Mouse (Mus musculus) lung, postnatal 0 days (tissue): ENCODE measurements around the gene Bglap.
"Not testable (repeated sequence)": the region's sequence is repeated elsewhere in the genome, so short reads cannot be mapped to it uniquely, and the experiment has no call there.

Experiments
- CTCF ChIP-seq: IDR thresholded peaks from 2 replicates; pipeline ENCODE4 v1.5.1; 2016; ENCODE audit warnings: antibody characterized with exemption, mild to moderate bottlenecking
- EP300 ChIP-seq: IDR thresholded peaks from 2 replicates; pipeline ENCODE4 v1.6.1; 2016; ENCODE audit warnings: antibody characterized with exemption, mild to moderate bottlenecking, control low read depth

DNA sequence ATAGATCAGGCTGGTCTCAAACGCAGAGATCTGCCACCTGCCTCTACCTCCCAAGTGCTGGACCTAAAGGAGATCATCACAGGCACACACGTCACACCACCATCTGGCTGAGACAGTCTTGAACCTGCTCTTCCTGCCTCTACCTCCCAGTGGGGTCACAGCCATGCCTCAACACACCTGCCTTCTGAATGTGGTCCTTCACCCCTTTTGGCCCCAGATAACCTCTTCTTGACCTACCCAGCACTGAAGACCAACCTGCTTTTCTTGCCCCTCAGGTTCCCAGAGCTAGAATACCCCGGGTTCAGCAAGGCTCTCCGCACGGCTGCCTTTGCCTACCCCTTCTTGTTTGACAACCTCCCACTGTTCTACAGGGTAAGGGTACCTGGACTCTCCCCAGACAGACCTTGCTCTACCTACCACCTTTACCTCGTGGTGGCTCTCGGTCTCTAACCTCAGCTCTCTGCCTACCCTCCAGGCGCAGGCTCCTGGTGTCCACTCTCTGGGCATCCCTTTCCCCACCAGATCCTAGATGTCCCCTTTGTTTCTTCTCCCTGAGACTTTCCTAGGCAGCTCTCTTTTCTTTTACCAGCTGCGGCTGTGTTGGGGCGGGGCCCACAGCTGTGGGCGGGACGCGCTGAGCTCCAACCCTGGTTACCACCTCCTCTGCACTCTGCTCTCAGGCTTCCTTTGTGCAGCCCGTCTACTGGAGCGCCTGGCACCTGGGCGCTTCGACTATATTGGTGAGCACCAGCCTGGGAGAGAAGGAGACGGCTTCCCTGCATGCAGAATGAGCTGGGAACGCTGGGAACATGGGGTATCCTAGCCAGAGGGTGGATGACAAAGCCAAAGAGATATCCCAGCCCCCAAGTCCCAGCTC lies 8.3 kb downstream of the Bglap start:
- TF ChIP-seq CTCF, EP300: not testable (repeated sequence)
